Comparison of ENCODE assay signal across 8 mouse cellular contexts in the genomic region with DNA sequence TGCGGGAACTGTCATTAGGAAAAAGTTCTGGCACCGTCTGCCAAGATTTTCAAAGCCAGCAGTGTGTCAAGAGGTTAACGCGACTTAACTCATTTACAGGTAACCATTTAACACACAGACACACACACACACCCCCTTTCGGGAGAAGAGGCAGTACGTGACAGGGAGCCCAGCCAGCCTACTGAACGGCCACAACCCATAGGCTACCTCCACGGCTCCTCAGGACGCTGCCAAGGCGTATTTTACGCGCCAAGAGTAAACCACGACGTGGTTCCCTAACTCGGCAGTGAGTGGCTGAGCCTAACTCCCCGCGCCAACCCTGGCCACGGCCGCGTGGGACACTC. TPM values are rescaled to one million over a fixed set of nuclear protein-coding genes. Genes with fewer than 3 reads are reported as not detected.
A peak's percentile ranks its signal among the peaks of the same experiment; 100 is the strongest.
DNase-seq lines count a peak whose midpoint lies in the region; ATAC-seq and TF ChIP-seq lines count a peak whose summit lies in the region.

No protein-coding gene starts in this region.

- H3K4me3 ChIP-seq in heart, postnatal 0 days (ENCODE audit: low read depth, low read length) = peak overlapping the region; percentile 70
- peak overlapping the region; percentile 83 for H3K4me3 ChIP-seq in bone marrow macrophage, adult 2 months (ENCODE audit: insufficient read depth, low read length)
- H3K4me3 ChIP-seq in hindbrain, embryonic 13.5 days = peak overlapping the region; percentile 73
- H3K4me3 ChIP-seq in midbrain, embryonic 15.5 days = peak overlapping the region; percentile 89

- no peak for TF ChIP-seq EP300 in heart, postnatal 0 days (IDR thresholded peaks at IDR 0.05; ENCODE audit: low read depth)

- ATAC-seq in heart, postnatal 0 days (ENCODE audit: insufficient read depth, low read depth) = peak; percentile 49; the same call in 1 of the 2 replicates
- ATAC-seq in hindbrain, embryonic 13.5 days (ENCODE audit: low FRiP score) = peak; percentile 74; the same call in 1 of the 2 replicates
- ATAC-seq in midbrain, embryonic 15.5 days (replicated peaks) = peak; percentile 70

- H3K27me3 ChIP-seq in heart, postnatal 0 days (ENCODE audit: control insufficient read depth, insufficient read depth, low read length) = no peaks in the 10 kb centered on the region
- no peaks in the 10 kb centered on the region for H3K27me3 ChIP-seq in hindbrain, embryonic 13.5 days
- no peaks in the 10 kb centered on the region for H3K27me3 ChIP-seq in midbrain, embryonic 15.5 days (replicated peaks)

- peak overlapping the region; percentile 88 for H3K27ac ChIP-seq in heart, postnatal 0 days (ENCODE audit: low read depth)
- peak overlapping the region; percentile 78 for H3K27ac ChIP-seq in bone marrow macrophage, adult 2 months (ENCODE audit: insufficient read depth, low read depth, low read length)
- peak overlapping the region; percentile 93 for H3K27ac ChIP-seq in hindbrain, embryonic 13.5 days
- H3K27ac ChIP-seq in midbrain, embryonic 15.5 days = peak overlapping the region; percentile 89

- TF ChIP-seq CTCF in heart, postnatal 0 days (IDR thresholded peaks at IDR 0.05; ENCODE audit: low read depth) = no peak
- no peak for TF ChIP-seq CTCF in bone marrow macrophage, adult 2 months (IDR thresholded peaks at IDR 0.05; ENCODE audit: low read depth, low read length)

- peak; percentile 59 for DNase-seq in heart, postnatal 0 days (ENCODE audit: low spot score)
- no peak for DNase-seq in heart, postnatal 25 days (ENCODE audit: low spot score)
- DNase-seq in cerebellum, adult 8-10 months = no peak
- no peak for DNase-seq in urinary bladder, postnatal 4 days (ENCODE audit: low spot score in 2 of 2)
- DNase-seq in left cerebral cortex, postnatal 36 days (ENCODE audit: low spot score in 2 of 2) = no peak

- TF ChIP-seq POLR2A in bone marrow macrophage, adult 2 months (IDR thresholded peaks at IDR 0.05; ENCODE audit: borderline replicate concordance, low read depth, low read length) = no peak

- peaks cover 37% of the 10 kb centered on the region for H3K4me1 ChIP-seq in heart, postnatal 0 days (ENCODE audit: control insufficient read depth, insufficient read depth)
- peaks cover 51% of the 10 kb centered on the region for H3K4me1 ChIP-seq in bone marrow macrophage, adult 2 months (ENCODE audit: control insufficient read depth, insufficient read depth, low read length)
- H3K4me1 ChIP-seq in hindbrain, embryonic 13.5 days (replicated peaks) = peaks cover 49% of the 10 kb centered on the region
- H3K4me1 ChIP-seq in midbrain, embryonic 15.5 days = peaks cover 48% of the 10 kb centered on the region

- H3K9me3 ChIP-seq in heart, postnatal 0 days (replicated peaks; ENCODE audit: control insufficient read depth, low read length) = no peaks in the 10 kb centered on the region
- H3K9me3 ChIP-seq in hindbrain, embryonic 13.5 days = no peaks in the 10 kb centered on the region
- no peaks in the 10 kb centered on the region for H3K9me3 ChIP-seq in midbrain, embryonic 15.5 days

- WGBS in heart, postnatal 0 days = under 1% methylated on average over 20 of the region's 20 CpGs
- WGBS in hindbrain, embryonic 13.5 days = 0% methylated on average over 20 of the region's 20 CpGs
- under 1% methylated on average over 20 of the region's 20 CpGs for WGBS in midbrain, embryonic 15.5 days

- H3K36me3 ChIP-seq in heart, postnatal 0 days (replicated peaks; ENCODE audit: control insufficient read depth, insufficient read depth, low read length) = peaks cover 70% of the 10 kb centered on the region
- peaks cover 64% of the 10 kb centered on the region for H3K36me3 ChIP-seq in hindbrain, embryonic 13.5 days
- H3K36me3 ChIP-seq in midbrain, embryonic 15.5 days (replicated peaks) = peaks cover 31% of the 10 kb centered on the region

- H3K4me2 ChIP-seq in heart, postnatal 0 days (ENCODE audit: low read depth, low read length) = peak overlapping the region; percentile 92
- H3K4me2 ChIP-seq in hindbrain, embryonic 13.5 days = peak overlapping the region; percentile 90
- peak overlapping the region; percentile 84 for H3K4me2 ChIP-seq in midbrain, embryonic 15.5 days

- intact Hi-C loops in heart, postnatal 25 days (cut with DNase I) = no loop called here
- intact Hi-C loops in left cerebral cortex, postnatal 36 days (cut with DNase I) = no loop called here

- H3K9ac ChIP-seq in heart, postnatal 0 days (replicated peaks; ENCODE audit: low read depth, low read length) = peak overlapping the region; percentile 85
- peak overlapping the region; percentile 92 for H3K9ac ChIP-seq in hindbrain, embryonic 13.5 days
- H3K9ac ChIP-seq in midbrain, embryonic 15.5 days = peak overlapping the region; percentile 94

RNA-seq across cellular contexts. Expression of a gene that starts 0.5 kb away (rescaled TPM):
- total RNA-seq in heart, postnatal 0 days (2014; rRNA removed; ENCODE audit: low replicate concordance) = 366 and 413 TPM in 2 replicates
- polyA plus RNA-seq in heart, postnatal 0 days (2015; fragmentation: Nextera tagmentation; extraction: Ambion mirVana) = 397 and 415 TPM in 2 replicates
- 100 to 1,000 TPM; 523 to 525 TPM for total RNA-seq in heart, postnatal 25 days (2021)
- polyA plus RNA-seq in bone marrow macrophage, adult 2 months (2012; ENCODE audit: insufficient read depth, insufficient read length, missing spikeins) = 1,086 and 1,198 TPM in 2 replicates
- polyA plus RNA-seq in hindbrain, embryonic 13.5 days (2015; fragmentation: Nextera tagmentation; extraction: Ambion mirVana) = 513 and 522 TPM in 2 replicates
- polyA plus RNA-seq in midbrain, embryonic 15.5 days (2015; fragmentation: Nextera tagmentation; extraction: Ambion mirVana) = 356 and 359 TPM in 2 replicates
- 100 to 1,000 TPM; 359 to 374 TPM for total RNA-seq in left cerebral cortex, postnatal 36 days (2021)

RNA-seq across cellular contexts. Expression of a gene that starts 14.0 kb away (rescaled TPM):
- 125 and 331 TPM in 2 replicates for total RNA-seq in heart, postnatal 0 days (2014; rRNA removed; ENCODE audit: low replicate concordance)
- polyA plus RNA-seq in heart, postnatal 0 days (2015; fragmentation: Nextera tagmentation; extraction: Ambion mirVana) = 141 and 159 TPM in 2 replicates
- total RNA-seq in heart, postnatal 25 days (2021) = 10 to 100 TPM; 28.8 to 29.1 TPM
- polyA plus RNA-seq in bone marrow macrophage, adult 2 months (2012; ENCODE audit: insufficient read depth, insufficient read length, missing spikeins) = 277 and 281 TPM in 2 replicates
- polyA plus RNA-seq in hindbrain, embryonic 13.5 days (2015; fragmentation: Nextera tagmentation; extraction: Ambion mirVana) = 571 and 593 TPM in 2 replicates
- polyA plus RNA-seq in midbrain, embryonic 15.5 days (2015; fragmentation: Nextera tagmentation; extraction: Ambion mirVana) = 442 and 503 TPM in 2 replicates
- total RNA-seq in left cerebral cortex, postnatal 36 days (2021) = 100 to 1,000 TPM; 249 to 254 TPM
